Mouse (Mus musculus): ENCODE measurements at regions not wholly inside any gene's neighbourhood (a gene's known extent, or its start where the extent isn't known, plus 50 kb on each side); places are given as distances from the start of the nearest gene placed in this dataset.
A peak's percentile ranks its signal among the peaks of the same experiment; 100 is the strongest.

DNA sequence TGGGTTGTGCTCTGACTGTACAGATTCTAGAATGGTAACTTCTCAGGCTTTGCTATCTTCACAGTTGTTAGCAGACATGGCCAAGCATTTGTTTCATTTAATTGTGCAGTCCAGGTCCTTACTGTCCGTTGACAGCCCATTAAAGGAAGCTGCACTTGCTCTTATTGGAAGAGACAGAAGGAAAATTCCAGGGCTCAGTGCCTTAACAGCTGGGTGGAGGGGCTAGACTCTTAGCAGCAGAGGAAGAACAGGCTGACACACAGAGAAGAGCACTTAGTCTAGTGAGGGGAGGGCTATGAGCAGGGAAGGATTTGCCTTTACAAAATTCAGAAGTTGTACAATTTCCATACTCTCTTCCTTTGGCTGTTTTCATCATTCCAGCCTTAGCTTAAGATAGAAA is 161.5 kb upstream of the Ghitm start:
- DNase-seq (ENCODE audit: low read depth, low spot score): no peak

DNA sequence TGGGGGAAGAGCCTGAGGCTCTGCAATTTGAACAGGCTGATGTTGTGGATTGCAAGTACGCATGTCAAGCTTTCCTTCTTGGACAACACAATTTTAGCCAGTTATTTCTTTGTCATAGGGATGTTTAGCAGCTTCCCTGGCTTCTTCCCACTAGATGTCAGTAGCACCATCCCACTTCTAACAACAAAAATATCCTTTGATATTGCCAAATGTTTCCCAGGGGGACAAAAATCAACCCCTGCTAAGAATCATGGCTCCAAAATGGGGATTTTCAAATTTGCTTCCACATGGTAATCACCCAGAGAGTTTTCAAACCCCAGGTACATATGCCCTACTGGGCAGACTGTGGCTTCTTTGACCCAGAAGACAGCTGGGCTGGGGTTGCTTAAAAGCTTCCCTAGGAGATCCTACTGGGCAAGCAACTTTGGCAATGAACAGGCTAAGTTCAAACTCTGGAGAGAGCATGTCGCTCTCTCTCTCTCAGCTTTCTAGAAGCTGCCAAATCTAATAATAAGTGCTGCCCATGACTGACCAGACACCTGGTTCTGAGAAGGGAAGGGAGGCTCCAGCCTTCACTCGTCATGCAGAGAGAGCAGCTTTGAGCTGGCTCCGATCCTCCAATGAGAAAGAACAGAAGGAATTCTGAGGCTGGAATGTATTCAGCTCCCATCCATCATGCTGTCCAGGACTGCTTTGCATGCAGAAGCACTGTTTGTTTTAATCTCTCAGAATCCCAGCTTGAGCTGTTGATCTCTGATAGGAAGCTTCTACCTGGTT is 157.2 kb upstream of the Ghitm start:
- no peak for DNase-seq (ENCODE audit: low read depth, low spot score)

DNA sequence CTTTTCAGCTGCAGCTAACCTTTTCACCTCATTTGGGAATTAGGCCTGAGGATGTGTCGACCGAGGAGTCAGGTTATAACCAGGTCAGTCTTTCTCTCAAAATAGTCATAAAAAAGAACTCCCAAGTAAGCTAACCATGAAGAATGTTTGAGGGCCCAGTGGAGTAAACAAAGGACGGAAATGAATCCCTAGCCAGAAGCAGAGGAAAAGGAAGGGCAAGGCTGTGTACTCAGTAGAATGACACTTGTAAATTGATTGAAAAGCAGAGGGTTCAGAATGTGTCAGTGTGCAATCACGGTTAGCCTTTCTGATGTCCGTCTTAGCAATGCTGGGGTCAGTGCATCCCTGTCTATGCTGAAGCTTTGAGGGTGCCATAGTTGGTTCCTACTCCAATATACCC is 149.3 kb upstream of the Ghitm start:
- DNase-seq (ENCODE audit: low read depth, low spot score): no peak

DNA sequence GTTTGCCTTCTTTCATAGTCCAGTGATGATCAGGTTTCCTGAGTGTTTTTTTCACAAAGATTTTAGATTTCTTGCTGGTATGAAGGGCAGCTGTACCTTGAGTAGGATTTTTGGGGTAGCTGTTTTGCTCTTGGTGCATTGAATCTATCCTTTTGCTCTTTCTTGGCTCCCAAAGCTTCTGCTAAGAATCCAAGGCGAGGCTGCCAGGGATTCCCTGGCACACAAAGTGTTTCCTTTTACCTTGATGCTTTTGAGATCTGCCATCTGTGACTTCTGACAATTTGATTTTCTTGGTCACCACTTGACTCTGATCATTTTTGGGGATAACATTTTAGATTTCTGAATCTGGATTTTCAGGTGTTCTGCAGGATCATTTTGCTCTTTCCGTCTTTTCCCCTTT is 144.3 kb upstream of the Ghitm start:
- no peak for DNase-seq (ENCODE audit: low read depth, low spot score)

DNA sequence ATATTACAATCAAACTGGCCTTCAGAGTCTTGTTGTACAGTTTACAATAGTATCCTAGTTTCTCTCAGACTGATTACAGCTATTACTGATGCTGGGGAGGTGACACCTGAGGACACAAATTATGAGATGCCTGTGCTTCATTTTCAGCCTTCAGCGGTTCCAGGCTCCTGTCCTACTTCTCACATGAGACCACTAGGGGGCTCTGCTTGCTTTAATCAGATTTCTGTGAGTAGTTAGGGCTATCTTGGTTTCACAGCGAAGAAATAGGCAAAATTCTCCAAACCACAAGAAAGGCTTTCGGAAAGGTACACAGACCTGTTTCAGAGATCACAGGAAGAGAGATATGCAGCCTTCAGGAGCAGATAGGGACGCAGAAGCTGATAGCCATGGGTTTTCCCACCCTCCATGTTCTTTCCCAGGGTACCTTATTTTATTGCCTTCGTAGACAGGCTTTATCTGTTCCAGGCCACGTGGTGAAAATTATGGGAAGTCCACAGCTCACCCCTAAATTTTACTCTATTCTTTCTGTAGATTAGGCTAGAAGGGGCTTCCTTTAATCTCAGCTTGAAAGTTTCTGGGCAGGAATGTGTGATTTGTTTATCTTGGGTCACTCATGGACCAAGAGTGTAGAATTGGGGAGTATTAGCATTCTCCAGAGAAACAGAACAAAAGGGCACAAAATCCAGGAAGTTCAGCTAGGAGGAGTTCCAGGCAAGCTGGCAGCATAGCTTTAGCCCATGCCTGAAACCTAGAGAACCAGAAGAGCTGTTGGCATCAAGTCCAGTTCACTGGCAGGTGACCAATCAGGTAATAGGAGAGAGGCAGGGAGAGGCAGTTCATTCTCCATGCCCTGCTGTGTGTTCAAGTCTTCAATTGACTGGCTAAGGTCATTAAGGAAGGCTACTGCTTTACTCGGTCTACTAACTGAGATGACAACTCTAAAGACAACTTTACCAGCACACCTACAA is 141.9 kb upstream of the Ghitm start:
- DNase-seq (ENCODE audit: low read depth, low spot score): peak; percentile 14

DNA sequence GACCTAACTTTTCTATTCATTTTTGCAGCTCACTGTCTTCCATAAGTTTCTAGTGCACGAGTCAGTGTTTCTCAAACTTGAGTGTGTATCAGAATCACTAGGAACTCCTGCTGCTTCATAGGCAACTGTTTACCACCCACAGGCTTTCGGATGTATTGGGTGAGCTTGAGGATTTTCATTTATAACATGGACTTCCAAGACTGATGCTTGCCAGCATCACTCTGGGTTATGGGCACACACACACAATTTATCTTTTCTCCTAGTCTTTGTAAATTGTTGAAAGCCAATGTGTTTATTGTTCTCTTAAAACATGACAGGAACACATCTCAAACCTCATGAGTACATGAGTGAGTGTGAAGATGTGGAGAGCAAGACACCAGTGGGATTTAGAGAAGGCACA is 137.0 kb upstream of the Ghitm start:
- DNase-seq (ENCODE audit: low read depth, low spot score): no peak

DNA sequence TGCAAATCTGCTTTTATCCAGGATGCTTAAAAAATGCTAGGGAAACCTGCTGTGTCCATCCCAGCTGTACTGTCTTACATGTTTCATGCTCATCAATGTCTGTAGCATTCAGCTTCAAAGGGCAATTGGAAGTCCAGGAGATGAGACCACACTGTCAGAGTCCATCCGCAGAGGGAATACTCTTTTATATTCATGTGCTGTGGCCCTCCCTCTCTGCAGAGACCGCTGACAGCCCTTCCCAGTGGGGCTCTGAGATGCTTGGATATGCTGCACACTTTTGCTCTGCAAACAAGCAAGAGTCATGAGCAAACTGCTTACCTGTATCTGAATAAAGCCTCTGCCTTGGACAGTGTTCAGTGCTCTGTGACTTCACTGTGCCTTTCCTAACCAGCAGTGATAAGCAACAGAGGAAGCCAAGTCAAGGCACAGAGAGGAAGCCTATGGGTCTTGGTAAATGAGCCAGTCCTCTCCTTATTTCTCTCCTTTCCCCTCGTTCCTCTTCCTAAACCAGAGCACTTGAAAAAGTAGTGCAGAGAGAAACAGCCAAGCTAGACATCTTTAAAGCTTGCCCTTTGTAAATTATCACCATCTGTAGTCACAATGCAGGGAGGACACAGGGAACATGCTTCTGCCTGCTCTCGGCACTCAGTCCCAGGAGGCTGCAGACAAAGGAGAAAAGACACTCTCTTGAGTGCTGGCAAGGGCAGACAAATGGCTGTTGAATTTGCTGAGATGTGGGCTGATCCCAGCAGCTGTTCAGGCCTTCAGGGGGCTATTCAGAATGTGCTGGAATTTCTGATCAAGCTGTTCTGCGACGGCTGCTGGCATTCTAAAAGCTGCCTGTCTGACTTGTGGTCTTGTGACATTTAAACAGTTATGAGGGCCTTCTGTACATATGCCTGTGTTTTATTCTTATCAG is 136.2 kb upstream of the Ghitm start:
- DNase-seq (ENCODE audit: low read depth, low spot score): no peak

DNA sequence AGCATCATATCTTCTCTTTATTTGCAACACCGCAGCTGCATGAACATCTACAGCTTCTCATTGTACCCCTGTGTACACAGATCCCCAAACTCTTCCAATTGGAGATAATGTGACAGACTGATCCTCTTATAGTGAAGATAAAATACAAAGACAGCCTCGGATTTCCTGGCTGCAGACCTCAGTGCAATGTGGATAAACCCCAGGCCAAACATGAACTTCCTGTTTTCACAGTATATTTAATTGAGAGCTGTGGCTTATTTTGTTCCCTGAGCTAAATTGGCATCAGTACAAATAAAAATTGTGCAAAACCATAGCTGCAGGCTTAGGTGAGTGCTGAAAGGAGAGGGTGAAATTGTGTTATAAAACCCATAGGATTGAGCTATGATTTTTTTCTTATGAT is 134.8 kb upstream of the Ghitm start:
- no peak for DNase-seq (ENCODE audit: low read depth, low spot score)

DNA sequence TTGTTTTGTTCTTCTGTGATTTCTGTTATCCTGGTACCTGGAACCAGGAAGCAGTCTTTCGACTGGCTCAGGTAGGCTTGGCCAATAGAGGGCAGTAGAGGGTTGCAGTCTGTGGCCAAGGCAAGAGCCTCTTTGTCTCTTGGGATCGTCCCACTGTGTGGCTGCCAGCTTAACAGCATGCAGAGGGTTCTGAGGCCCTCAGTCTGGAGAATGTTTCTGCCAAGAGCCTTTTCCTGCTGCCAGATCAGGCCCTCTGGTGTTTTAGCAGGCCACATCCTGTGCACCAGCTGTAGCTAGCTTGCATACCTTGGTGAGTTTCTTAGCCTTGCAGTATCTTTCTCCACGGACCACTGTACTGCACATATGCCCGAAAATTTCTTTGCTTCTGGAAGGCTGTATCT is 103.6 kb upstream of the Ghitm start:
- peak; percentile 65 for DNase-seq (ENCODE audit: low read depth, low spot score)

DNA sequence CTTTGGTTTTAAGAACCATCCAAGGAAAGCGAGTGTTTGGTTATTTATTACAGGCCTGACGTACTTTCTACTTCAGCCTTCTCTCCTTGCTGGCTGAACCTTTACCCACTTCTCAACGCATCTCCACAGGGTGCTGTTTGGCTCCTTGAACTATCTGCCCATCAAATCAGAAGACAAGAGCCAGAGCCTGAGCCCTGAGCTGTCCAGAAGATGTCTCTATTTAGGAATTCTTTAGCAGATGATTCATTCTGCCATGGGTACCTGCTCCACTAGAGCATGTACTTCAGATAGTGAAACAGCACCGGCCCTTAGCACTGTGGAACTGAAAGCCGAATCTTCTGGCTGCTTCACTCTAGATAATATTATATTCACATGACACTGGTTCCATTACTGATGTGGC is 102.1 kb upstream of the Ghitm start:
- no peak for DNase-seq (ENCODE audit: low read depth, low spot score)

DNA sequence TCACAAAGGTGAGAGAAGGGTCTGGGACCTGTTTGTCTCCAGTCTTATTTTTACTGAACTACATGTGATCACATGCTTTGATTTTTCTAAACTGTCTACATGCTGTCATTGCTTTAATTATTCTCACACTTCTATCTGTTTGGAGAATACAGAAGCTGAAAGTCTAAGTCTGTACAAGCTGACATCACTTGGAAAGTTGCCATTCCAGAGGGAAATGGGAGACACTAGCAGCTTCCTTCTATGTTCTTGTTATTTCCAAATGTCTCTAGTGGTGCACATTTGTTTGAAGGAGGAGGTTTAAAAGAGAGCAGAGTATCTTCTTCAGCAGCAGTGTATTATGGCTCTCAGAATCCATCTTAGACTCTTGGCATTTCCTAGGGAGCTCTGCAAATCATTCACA is 73.2 kb upstream of the Ghitm start:
- DNase-seq (ENCODE audit: low read depth, low spot score): no peak

DNA sequence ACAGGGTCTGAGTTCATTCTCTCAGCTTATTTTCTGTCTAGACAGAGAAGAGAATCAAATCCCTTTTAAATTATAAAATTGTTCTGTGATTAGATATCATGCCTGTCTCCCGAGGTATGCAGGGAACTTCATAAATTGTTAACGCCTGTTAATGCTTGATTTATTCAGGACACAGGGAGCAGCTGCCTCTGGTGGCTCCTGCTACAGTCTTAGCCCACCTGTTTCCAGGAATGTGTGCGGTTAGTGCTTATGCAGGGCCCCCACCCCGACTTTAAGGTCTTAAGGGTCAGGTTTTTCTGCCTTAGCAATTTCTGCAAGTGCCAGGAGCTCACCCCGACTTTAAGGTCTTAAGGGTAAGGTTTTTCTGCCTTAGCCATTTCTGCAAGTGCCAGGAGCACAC is 54.7 kb upstream of the Ghitm start:
- no peak for DNase-seq (ENCODE audit: low read depth, low spot score)

All from retina, postnatal 7 days (tissue).